Mouse (Mus musculus) neural tube, embryonic 15.5 days (tissue): ENCODE data around the gene Abcb9. TPM values are rescaled to one million over a fixed set of nuclear protein-coding genes. Genes with fewer than 3 reads are reported as not detected.

Source experiments
- ATAC-seq: fragments of 200-750 bp; cut with Nextera tagmentation; 2 replicates; pipeline ENCODE4 v1.8.0; 2017; ENCODE audit warnings: mild to moderate bottlenecking, moderate TSS enrichment, moderate library complexity; ENCODE audit not compliant: low FRiP score
- H3K27ac ChIP-seq: fragments of 300-500 bp; sonication (generic); replicated peaks from 2 replicates; pipeline ENCODE4 v1.5.1; 2015; ENCODE audit warnings: mild to moderate bottlenecking, inconsistent platforms
- H3K27me3 ChIP-seq: fragments of 300-500 bp; sonication (generic); replicated peaks from 2 replicates; pipeline ENCODE4 v1.6.1; 2015; ENCODE audit warnings: inconsistent platforms
- H3K36me3 ChIP-seq: fragments of 300-500 bp; sonication (generic); 2 replicates; pipeline ENCODE4 v1.6.1; 2015; ENCODE audit warnings: inconsistent platforms
- H3K4me1 ChIP-seq: fragments of 300-500 bp; sonication (generic); 2 replicates; pipeline ENCODE4 v1.6.1; 2015; ENCODE audit warnings: inconsistent platforms
- H3K4me2 ChIP-seq: fragments of 300-500 bp; sonication (generic); 2 replicates; pipeline ENCODE4 v1.6.1; 2015; ENCODE audit warnings: inconsistent platforms, mild to moderate bottlenecking, moderate library complexity
- H3K4me3 ChIP-seq: fragments of 300-500 bp; sonication (generic); replicated peaks from 2 replicates; pipeline ENCODE4 v1.5.1; 2015; ENCODE audit warnings: mild to moderate bottlenecking, inconsistent platforms
- H3K9ac ChIP-seq: fragments of 300-500 bp; sonication (generic); replicated peaks from 2 replicates; pipeline ENCODE4 v1.6.1; 2015; ENCODE audit warnings: mild to moderate bottlenecking, inconsistent platforms
- H3K9me3 ChIP-seq: fragments of 300-500 bp; sonication (generic); replicated peaks from 2 replicates; pipeline ENCODE4 v1.6.1; 2016; ENCODE audit warnings: inconsistent platforms
- WGBS: fragments of 180-500 bp; shearing (Covaris S2); methylation state at CpG from one replicate; pipeline ENCODE4 v1.1.7; 2015; ENCODE audit warnings: mixed read lengths; 5-methylcytosine and 5-hydroxymethylcytosine counted together
- polyA plus RNA-seq: library from polyadenylated mRNA; unstranded; fragments of >200 nt; fragmentation: Nextera tagmentation; extraction: Ambion mirVana; gene quantifications from 2 replicates; pipeline ENCODE4 v1.2.1, GENCODE M21; 2015

Gene Abcb9
- polyA plus RNA-seq, 1 experiment from 2014 or later, result 23.2 TPM

DNA sequence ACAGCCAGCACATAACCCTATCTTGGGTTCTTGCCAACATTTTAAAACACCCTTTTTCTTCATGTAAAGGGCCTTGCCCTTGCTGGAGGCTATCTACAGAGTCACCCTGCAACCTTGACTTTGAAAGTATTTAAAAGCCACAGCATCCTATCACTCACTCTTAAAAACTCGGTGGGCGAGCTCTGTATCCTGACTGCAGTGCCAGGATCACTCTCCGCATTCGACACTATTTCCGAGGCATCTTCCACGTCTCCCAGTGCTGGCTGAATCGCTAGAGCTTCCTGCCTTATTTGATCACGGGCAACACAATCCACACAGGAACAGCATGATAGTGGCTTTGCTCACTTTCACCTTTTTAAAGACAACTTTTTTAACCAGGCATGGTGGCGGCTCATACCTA, 77.7 kb downstream of the Abcb9 start:
- Histone ChIP-seq H3K36me3 (0 out of 2 replicates have a peak, but pooled peaks cover 3% of the 10 kb centered on the region), H3K4me1 (peaks cover 79% of the 10 kb centered on the region), H3K4me3 (no peak overlapping the region), H3K4me2 (no peak overlapping the region), H3K9ac (no peak overlapping the region), H3K27ac (no peak overlapping the region), H3K9me3 (no peaks in the 10 kb centered on the region), H3K27me3 (no peaks in the 10 kb centered on the region)
- 80% methylated on average over 9 of the region's 9 CpGs for WGBS
- ATAC-seq, result no peak

GRCm38 (mm10) chr5:124016291-124016821, 79.2 kb downstream of the Abcb9 start:
- no peak for ATAC-seq
- Histone ChIP-seq H3K27ac (0 out of 2 replicates have a peak overlapping the region, but pooled peaks have one; percentile 9), H3K9ac (no peak overlapping the region), H3K9me3 (no peaks in the 10 kb centered on the region), H3K4me2 (no peak overlapping the region), H3K4me1 (peaks cover 92% of the 10 kb centered on the region), H3K27me3 (no peaks in the 10 kb centered on the region), H3K36me3 (0 out of 2 replicates have a peak, but pooled peaks cover 3% of the 10 kb centered on the region), H3K4me3 (no peak overlapping the region)
- WGBS, result 87% methylated on average over 7 of the region's 7 CpGs

DNA sequence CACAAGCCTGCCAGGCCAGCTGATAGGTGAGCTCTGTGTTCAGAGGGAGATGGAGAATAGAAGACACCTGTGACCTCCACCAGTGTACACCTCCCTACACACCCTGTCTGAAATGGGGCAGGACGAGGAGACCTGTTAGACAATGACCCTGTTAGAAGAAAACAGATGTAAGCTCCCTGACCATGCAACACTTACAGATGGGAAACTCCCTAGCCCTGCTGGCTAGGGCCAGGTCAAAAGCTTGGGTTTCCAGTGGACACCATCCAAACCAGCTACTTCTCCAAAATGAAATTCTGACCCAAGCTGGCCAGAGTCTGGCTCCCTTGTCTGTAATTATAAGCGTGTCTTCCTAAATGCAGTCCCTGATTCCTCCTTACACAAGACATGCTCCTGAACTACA, 79.9 kb downstream of the Abcb9 start:
- Histone ChIP-seq H3K27me3 (no peaks in the 10 kb centered on the region), H3K9ac (no peak overlapping the region), H3K9me3 (no peaks in the 10 kb centered on the region), H3K27ac (0 out of 2 replicates have a peak overlapping the region, but pooled peaks have one; percentile 9), H3K36me3 (no peaks in the 10 kb centered on the region), H3K4me3 (no peak overlapping the region), H3K4me1 (peaks cover 95% of the 10 kb centered on the region), H3K4me2 (no peak overlapping the region)
- 72% methylated on average over 2 of the region's 2 CpGs for WGBS
- ATAC-seq, result no peak

- H3K27me3 ChIP-seq, result no peaks in the 10 kb centered on the region
- peaks cover 7% of the 10 kb centered on the region; the same call in 1 of the 2 replicates for H3K36me3 ChIP-seq
- 5% methylated on average over 11 of the region's 11 CpGs for WGBS
- H3K9ac ChIP-seq, result no peak overlapping the region
- peaks cover 97% of the 10 kb centered on the region for H3K4me1 ChIP-seq
- H3K27ac ChIP-seq, result peak overlapping the region; percentile 68
- H3K9me3 ChIP-seq, result no peaks in the 10 kb centered on the region
- no peak overlapping the region for H3K4me3 ChIP-seq
- H3K4me2 ChIP-seq, result peak overlapping the region; percentile 5
- no peak for ATAC-seq
These were observed 80.8 kb downstream of the Abcb9 start for GRCm38 (mm10) chr5:124014791-124015251.

DNA sequence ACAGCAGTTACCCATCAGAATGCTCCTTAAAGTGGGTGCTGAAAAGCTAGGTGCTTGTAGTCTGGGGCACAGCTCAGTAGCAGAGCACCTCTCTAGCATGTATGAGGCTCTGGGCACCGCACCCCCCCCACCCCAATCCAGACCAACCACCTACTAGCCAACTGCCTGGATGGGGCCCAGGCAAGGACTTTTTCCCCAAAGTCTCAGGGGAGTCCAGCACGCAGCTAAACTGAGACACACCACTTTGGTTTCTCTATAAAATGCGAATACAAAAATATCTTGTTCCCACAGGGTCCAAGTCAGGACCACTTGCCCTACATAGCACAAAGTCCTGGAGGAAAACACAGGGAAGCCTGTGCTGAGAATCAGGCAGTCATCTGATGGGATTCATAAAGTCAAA, 81.4 kb downstream of the Abcb9 start:
- ATAC-seq, result no peak
- H3K4me2 ChIP-seq, result no peak overlapping the region
- WGBS, result 73% methylated on average over 3 of the region's 3 CpGs

DNA sequence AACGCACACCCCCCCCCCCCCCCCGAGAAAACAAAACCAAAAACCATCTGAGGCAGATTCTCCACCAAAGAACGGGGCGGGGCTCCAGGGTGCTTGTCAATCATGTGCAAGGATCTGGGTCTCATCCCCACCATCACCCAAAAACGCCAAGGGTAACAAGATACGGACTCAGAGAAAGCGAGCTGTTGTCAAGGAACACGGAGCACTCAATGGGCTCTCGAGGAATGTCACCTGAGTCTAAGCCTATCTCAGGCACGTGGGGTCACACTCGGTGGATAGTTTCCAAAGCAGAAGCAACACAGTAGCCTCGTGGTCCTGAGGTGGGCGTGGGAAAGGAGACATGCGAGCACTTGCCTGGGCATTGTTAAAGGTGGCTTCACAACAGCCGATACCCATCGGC, 81.9 kb downstream of the Abcb9 start:
- no peaks in the 10 kb centered on the region for H3K9me3 ChIP-seq
- no peak overlapping the region for H3K9ac ChIP-seq
- no peak overlapping the region for H3K4me2 ChIP-seq
- peaks cover 89% of the 10 kb centered on the region for H3K4me1 ChIP-seq
- H3K36me3 ChIP-seq, result peaks cover 13% of the 10 kb centered on the region
- WGBS, result 86% methylated on average over 16 of the region's 16 CpGs
- no peak for ATAC-seq
- no peak overlapping the region for H3K4me3 ChIP-seq
- no peaks in the 10 kb centered on the region for H3K27me3 ChIP-seq
- H3K27ac ChIP-seq, result peak overlapping the region; percentile 68

More for the DNA sequence above, 81.4 kb downstream of the Abcb9 start:
- H3K27me3 ChIP-seq, result no peaks in the 10 kb centered on the region
- H3K36me3 ChIP-seq, result peaks cover 11% of the 10 kb centered on the region
- peak overlapping the region; percentile 68 for H3K27ac ChIP-seq
- H3K4me3 ChIP-seq, result no peak overlapping the region
- no peak overlapping the region for H3K9ac ChIP-seq
- peaks cover 93% of the 10 kb centered on the region for H3K4me1 ChIP-seq
- no peaks in the 10 kb centered on the region for H3K9me3 ChIP-seq

GRCm38 (mm10) chr5:124012885-124013284, 82.7 kb downstream of the Abcb9 start:
- 83% methylated on average over 10 of the region's 10 CpGs for WGBS
- peaks cover 81% of the 10 kb centered on the region for H3K4me1 ChIP-seq
- H3K4me3 ChIP-seq, result no peak overlapping the region
- H3K9me3 ChIP-seq, result no peaks in the 10 kb centered on the region
- no peaks in the 10 kb centered on the region for H3K27me3 ChIP-seq
- H3K36me3 ChIP-seq, result peaks cover 22% of the 10 kb centered on the region
- H3K4me2 ChIP-seq, result no peak overlapping the region
- ATAC-seq, result no peak
- H3K9ac ChIP-seq, result no peak overlapping the region
- peak overlapping the region; percentile 83 for H3K27ac ChIP-seq

- Histone ChIP-seq H3K4me2 (peak overlapping the region; percentile 46), H3K4me1 (peaks cover 71% of the 10 kb centered on the region), H3K27ac (peak overlapping the region; percentile 83), H3K9me3 (no peaks in the 10 kb centered on the region), H3K9ac (no peak overlapping the region; the same call in 1 of the 2 replicates), H3K27me3 (no peaks in the 10 kb centered on the region), H3K4me3 (no peak overlapping the region), H3K36me3 (peaks cover 31% of the 10 kb centered on the region)
- ATAC-seq, result no peak
- WGBS, result 8% methylated on average over 8 of the region's 8 CpGs
These were observed 83.7 kb downstream of the Abcb9 start for GRCm38 (mm10) chr5:124011927-124012326.

Other genes starting within 250 kb of the Abcb9 start
- gene Hcar2, start 230.3 kb downstream of the Abcb9 start, polyA plus RNA-seq, result 0.13 TPM in 1 of 2 replicates, not detected in the other
- 0.49 and 0.65 TPM in 2 replicates for gene Hcar1, start 215.8 kb downstream of the Abcb9 start, polyA plus RNA-seq
- gene Denr, start 188.6 kb downstream of the Abcb9 start, polyA plus RNA-seq, result 120 and 123 TPM in 2 replicates
- 4.3 and 5.9 TPM in 2 replicates for gene Gm43518, start 168.4 kb downstream of the Abcb9 start, polyA plus RNA-seq
- gene Ccdc62, start 165.1 kb downstream of the Abcb9 start, polyA plus RNA-seq, result 5.0 and 6.6 TPM in 2 replicates
- 24.1 and 31.0 TPM in 2 replicates for gene Hip1r, start 122.2 kb downstream of the Abcb9 start, polyA plus RNA-seq
- 48.8 and 50.4 TPM in 2 replicates for gene Vps37b, start 63.5 kb downstream of the Abcb9 start, polyA plus RNA-seq
- gene Ogfod2, start 16.5 kb upstream of the Abcb9 start, polyA plus RNA-seq, result 39.5 and 43.7 TPM in 2 replicates
- gene Arl6ip4, start 20.3 kb upstream of the Abcb9 start, polyA plus RNA-seq, result 87.7 and 89.1 TPM in 2 replicates
- gene Pitpnm2, start 154.0 kb upstream of the Abcb9 start, polyA plus RNA-seq, result 8.9 and 9.4 TPM in 2 replicates
- gene Mphosph9, start 232.2 kb upstream of the Abcb9 start, polyA plus RNA-seq, result 10.7 and 12.6 TPM in 2 replicates
- 13.4 and 14.4 TPM in 2 replicates for gene 2810006K23Rik, start 232.3 kb upstream of the Abcb9 start, polyA plus RNA-seq